Mouse (Mus musculus): Measurements from ENCODE around the gene 2310050C09Rik. TPM values are rescaled to one million over a fixed set of nuclear protein-coding genes. Genes with fewer than 3 reads are reported as not detected.

Gene 2310050C09Rik
- polyA plus RNA-seq, 1 experiment from 2014 or later, result not detected

DNA sequence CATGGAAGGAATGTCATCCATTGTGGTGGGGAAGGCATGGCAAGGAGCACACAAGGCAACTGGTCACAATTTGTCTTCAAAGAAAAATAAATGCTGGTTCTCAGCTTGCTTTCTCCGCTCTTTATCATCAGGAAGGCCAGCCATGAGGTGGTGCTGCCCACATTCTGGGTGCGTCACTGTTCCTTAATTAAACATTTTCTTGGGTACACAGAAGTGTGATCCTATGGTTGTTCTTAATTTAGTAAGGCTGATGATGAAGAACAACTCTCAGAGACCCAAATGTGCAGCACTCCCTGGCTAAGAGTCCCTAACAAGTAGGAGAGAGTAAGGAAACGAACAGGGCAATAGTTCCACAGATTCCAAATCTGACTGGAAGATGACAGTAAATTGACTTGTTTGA lies 4.2 kb upstream of the 2310050C09Rik start:
- no peak for ATAC-seq
- no peak for TF ChIP-seq EP300 (IDR thresholded peaks at IDR 0.05; ENCODE audit: low read depth)
- TF ChIP-seq CTCF (IDR thresholded peaks at IDR 0.05; ENCODE audit: low read depth), result no peak
- DNase-seq, result no peak
- H3K4me2 ChIP-seq (ENCODE audit: low read depth, low read length), result no peak overlapping the region
- H3K27me3 ChIP-seq (ENCODE audit: insufficient read depth, low read length), result no peaks in the 10 kb centered on the region
- 66% methylated on average over 3 of the region's 3 CpGs for WGBS (ENCODE audit: insufficient replicate concordance)
- no peaks in the 10 kb centered on the region for H3K9me3 ChIP-seq (ENCODE audit: low read length)
- H3K36me3 ChIP-seq (replicated peaks; ENCODE audit: insufficient read depth, low read length), result no peaks in the 10 kb centered on the region
- H3K4me1 ChIP-seq (ENCODE audit: insufficient read depth), result no peaks in the 10 kb centered on the region
- no peak overlapping the region for H3K27ac ChIP-seq (ENCODE audit: low read depth)
- H3K4me3 ChIP-seq (ENCODE audit: low read depth, low read length), result no peak overlapping the region
- H3K9ac ChIP-seq (replicated peaks), result no peak overlapping the region

DNA sequence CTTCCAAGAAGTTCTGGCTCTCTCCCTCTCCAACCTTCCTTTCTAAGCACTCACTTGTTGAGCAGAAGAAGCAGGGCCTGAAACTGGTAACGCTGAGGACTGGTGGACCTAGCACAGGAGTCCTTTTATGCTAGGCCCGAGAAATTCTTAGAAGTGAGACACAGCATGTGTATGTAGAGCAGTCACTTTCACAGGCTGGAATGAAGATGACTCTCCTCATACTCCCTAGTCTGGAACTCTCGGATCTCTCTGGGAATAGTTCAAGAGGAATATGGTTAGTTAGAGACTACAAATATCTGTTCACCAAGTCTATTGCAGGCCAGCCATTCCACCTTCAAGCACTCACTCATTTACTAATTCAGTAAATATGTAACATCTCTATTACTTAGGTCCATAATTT lies 18.8 kb downstream of the 2310050C09Rik start, which contains the start of gene Lce1l:
Gene Lce1l, minus strand, starts transcription at position 101 of the 400 bp plus-strand sequence.
- no peak within 1 kb of the TSS for H3K4me2 ChIP-seq (ENCODE audit: low read depth, low read length)
- H3K4me3 ChIP-seq (ENCODE audit: low read depth, low read length), result no peak within 1 kb of the TSS
- no peaks in the 10 kb centered on the region for H3K27me3 ChIP-seq (ENCODE audit: insufficient read depth, low read length)
- TF ChIP-seq EP300 (IDR thresholded peaks at IDR 0.05; ENCODE audit: low read depth) (no peak), CTCF (IDR thresholded peaks at IDR 0.05; ENCODE audit: low read depth) (no peak)
- H3K9ac ChIP-seq (replicated peaks), result no peak within 1 kb of the TSS
- ATAC-seq (no peak), DNase-seq (no peak)
- WGBS (ENCODE audit: insufficient replicate concordance), result 75% methylated on average over 3 of the region's 3 CpGs
- no peak within 1 kb of the TSS for H3K27ac ChIP-seq (ENCODE audit: low read depth)
- no peaks in the 10 kb centered on the region for H3K9me3 ChIP-seq (ENCODE audit: low read length)
- H3K4me1 ChIP-seq (ENCODE audit: insufficient read depth), result no peaks in the 10 kb centered on the region
- no peaks in the 10 kb centered on the region for H3K36me3 ChIP-seq (replicated peaks; ENCODE audit: insufficient read depth, low read length)

DNA sequence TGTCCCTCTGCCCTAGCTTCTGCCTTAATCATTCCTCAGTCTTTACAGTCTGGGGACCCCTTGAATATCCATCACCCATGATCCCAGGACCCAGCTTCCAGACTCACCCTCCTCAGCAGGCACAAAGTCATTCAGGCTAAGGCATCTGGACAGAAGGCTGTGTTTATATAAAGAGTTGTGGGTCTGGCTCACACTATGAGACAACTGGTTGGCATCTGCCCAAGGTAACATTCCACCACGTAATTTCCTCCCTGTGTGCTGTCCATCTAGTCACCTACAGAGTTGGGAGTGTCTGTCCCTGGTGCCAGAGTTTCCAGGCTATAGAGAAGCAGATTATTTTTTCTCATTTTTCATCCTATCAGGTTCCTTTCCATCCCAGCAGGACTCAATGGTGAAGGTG lies 42.9 kb downstream of the 2310050C09Rik start, which contains the start of gene Kprp:
Gene Kprp, minus strand, starts transcription at position 140 of the 400 bp plus-strand sequence.
- no peaks in the 10 kb centered on the region for H3K27me3 ChIP-seq (ENCODE audit: insufficient read depth, low read length)
- no peak within 1 kb of the TSS for H3K27ac ChIP-seq (ENCODE audit: low read depth)
- DNase-seq, result no peak
- WGBS (ENCODE audit: insufficient replicate concordance), result 43% methylated on average over 1 of the region's 1 CpGs
- no peak within 1 kb of the TSS for H3K9ac ChIP-seq (replicated peaks)
- no peak for TF ChIP-seq EP300 (IDR thresholded peaks at IDR 0.05; ENCODE audit: low read depth)
- no peak for TF ChIP-seq CTCF (IDR thresholded peaks at IDR 0.05; ENCODE audit: low read depth)
- no peaks in the 10 kb centered on the region for H3K9me3 ChIP-seq (ENCODE audit: low read length)
- no peak within 1 kb of the TSS for H3K4me2 ChIP-seq (ENCODE audit: low read depth, low read length)
- no peak for ATAC-seq
- no peaks in the 10 kb centered on the region for H3K4me1 ChIP-seq (ENCODE audit: insufficient read depth)
- H3K36me3 ChIP-seq (replicated peaks; ENCODE audit: insufficient read depth, low read length), result no peaks in the 10 kb centered on the region
- H3K4me3 ChIP-seq (ENCODE audit: low read depth, low read length), result no peak within 1 kb of the TSS

DNA sequence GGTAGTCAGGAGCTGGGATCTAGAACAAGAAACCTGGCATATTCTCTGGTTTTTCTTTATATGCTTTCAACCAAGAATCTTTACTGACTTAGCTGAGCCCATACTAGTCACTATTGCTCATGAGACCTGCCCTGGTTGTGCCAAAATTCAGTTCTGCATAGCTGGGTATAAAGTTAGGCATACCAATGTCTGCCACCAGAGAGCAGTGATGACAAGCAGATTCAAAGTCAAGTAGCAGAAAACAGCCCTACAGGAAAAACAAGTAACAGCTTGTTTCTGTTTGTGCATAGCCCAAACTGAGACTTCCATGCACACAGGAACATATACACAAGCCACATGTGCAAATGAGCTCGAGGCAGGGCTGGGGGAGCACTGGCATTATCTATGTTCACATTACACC lies 44.2 kb downstream of the 2310050C09Rik start:
- Histone ChIP-seq H3K27me3 (ENCODE audit: insufficient read depth, low read length) (no peaks in the 10 kb centered on the region), H3K9ac (replicated peaks) (no peak overlapping the region), H3K9me3 (ENCODE audit: low read length) (no peaks in the 10 kb centered on the region), H3K4me2 (ENCODE audit: low read depth, low read length) (no peak overlapping the region), H3K4me3 (ENCODE audit: low read depth, low read length) (no peak overlapping the region), H3K27ac (ENCODE audit: low read depth) (no peak overlapping the region), H3K36me3 (replicated peaks; ENCODE audit: insufficient read depth, low read length) (no peaks in the 10 kb centered on the region), H3K4me1 (ENCODE audit: insufficient read depth) (no peaks in the 10 kb centered on the region)
- no peak for TF ChIP-seq CTCF (IDR thresholded peaks at IDR 0.05; ENCODE audit: low read depth)
- no peak for DNase-seq
- WGBS (ENCODE audit: insufficient replicate concordance), result 12% methylated on average over 1 of the region's 1 CpGs
- ATAC-seq, result no peak

Other genes with a start within 250 kb of the 2310050C09Rik start
- not detected in 2 replicates for gene Lce6a, start 248.6 kb downstream of the 2310050C09Rik start, polyA plus RNA-seq (2015; fragmentation: Nextera tagmentation; extraction: Ambion mirVana)
- not detected in 2 replicates for gene Lce1a1, start 221.9 kb downstream of the 2310050C09Rik start, polyA plus RNA-seq (2015; fragmentation: Nextera tagmentation; extraction: Ambion mirVana)
- gene Lce1b, start 213.3 kb downstream of the 2310050C09Rik start, polyA plus RNA-seq (2015; fragmentation: Nextera tagmentation; extraction: Ambion mirVana), result not detected in 2 replicates
- not detected in 2 replicates for gene Lce1a2, start 199.9 kb downstream of the 2310050C09Rik start, polyA plus RNA-seq (2015; fragmentation: Nextera tagmentation; extraction: Ambion mirVana)
- not detected in 2 replicates for gene Lce1c, start 191.0 kb downstream of the 2310050C09Rik start, polyA plus RNA-seq (2015; fragmentation: Nextera tagmentation; extraction: Ambion mirVana)
- not detected in 2 replicates for gene Lce1d, start 183.0 kb downstream of the 2310050C09Rik start, polyA plus RNA-seq (2015; fragmentation: Nextera tagmentation; extraction: Ambion mirVana)
- gene Lce1e, start 161.1 kb downstream of the 2310050C09Rik start, polyA plus RNA-seq (2015; fragmentation: Nextera tagmentation; extraction: Ambion mirVana), result not detected in 2 replicates
- not detected in 2 replicates for gene Lce1f, start 149.9 kb downstream of the 2310050C09Rik start, polyA plus RNA-seq (2015; fragmentation: Nextera tagmentation; extraction: Ambion mirVana)
- not detected in 2 replicates for gene Gm38119, start 131.1 kb downstream of the 2310050C09Rik start, polyA plus RNA-seq (2015; fragmentation: Nextera tagmentation; extraction: Ambion mirVana)
- gene Lce1g, start 117.9 kb downstream of the 2310050C09Rik start, polyA plus RNA-seq (2015; fragmentation: Nextera tagmentation; extraction: Ambion mirVana), result not detected in 2 replicates
- not detected in 2 replicates for gene Lce1h, start 105.2 kb downstream of the 2310050C09Rik start, polyA plus RNA-seq (2015; fragmentation: Nextera tagmentation; extraction: Ambion mirVana)
- gene Lce1i, start 91.3 kb downstream of the 2310050C09Rik start, polyA plus RNA-seq (2015; fragmentation: Nextera tagmentation; extraction: Ambion mirVana), result not detected in 2 replicates
- not detected in 2 replicates for gene Lce1j, start 79.7 kb downstream of the 2310050C09Rik start, polyA plus RNA-seq (2015; fragmentation: Nextera tagmentation; extraction: Ambion mirVana)
- gene Lce1k, start 62.3 kb downstream of the 2310050C09Rik start, polyA plus RNA-seq (2015; fragmentation: Nextera tagmentation; extraction: Ambion mirVana), result not detected in 2 replicates
- gene Kprp, start 43.0 kb downstream of the 2310050C09Rik start, polyA plus RNA-seq (2015; fragmentation: Nextera tagmentation; extraction: Ambion mirVana), result not detected in 2 replicates
- gene Lce1l, start 18.9 kb downstream of the 2310050C09Rik start, polyA plus RNA-seq (2015; fragmentation: Nextera tagmentation; extraction: Ambion mirVana), result not detected in 2 replicates
- not detected in 2 replicates for gene Lce3a, start 56.0 kb upstream of the 2310050C09Rik start, polyA plus RNA-seq (2015; fragmentation: Nextera tagmentation; extraction: Ambion mirVana)
- gene Lce3b, start 62.8 kb upstream of the 2310050C09Rik start, polyA plus RNA-seq (2015; fragmentation: Nextera tagmentation; extraction: Ambion mirVana), result not detected in 2 replicates
- not detected in 2 replicates for gene Lce3c, start 74.3 kb upstream of the 2310050C09Rik start, polyA plus RNA-seq (2015; fragmentation: Nextera tagmentation; extraction: Ambion mirVana)
- not detected in 2 replicates for gene Lce3d, start 87.2 kb upstream of the 2310050C09Rik start, polyA plus RNA-seq (2015; fragmentation: Nextera tagmentation; extraction: Ambion mirVana)
- gene Lce3e, start 96.8 kb upstream of the 2310050C09Rik start, polyA plus RNA-seq (2015; fragmentation: Nextera tagmentation; extraction: Ambion mirVana), result not detected in 2 replicates
- not detected in 2 replicates for gene Lce3f, start 122.0 kb upstream of the 2310050C09Rik start, polyA plus RNA-seq (2015; fragmentation: Nextera tagmentation; extraction: Ambion mirVana)
- gene Crct1, start 145.5 kb upstream of the 2310050C09Rik start, polyA plus RNA-seq (2015; fragmentation: Nextera tagmentation; extraction: Ambion mirVana), result not detected in 2 replicates
- not detected in 2 replicates for gene Lce1m, start 148.8 kb upstream of the 2310050C09Rik start, polyA plus RNA-seq (2015; fragmentation: Nextera tagmentation; extraction: Ambion mirVana)
- not detected in 2 replicates for gene Gm4858, start 198.6 kb upstream of the 2310050C09Rik start, polyA plus RNA-seq (2015; fragmentation: Nextera tagmentation; extraction: Ambion mirVana)

Measured in liver, postnatal 0 days (tissue).